Mouse (Mus musculus) ES-Bruce4 (cell line): ENCODE data around the gene Lamc3.

Source experiments
- CTCF ChIP-seq: IDR thresholded peaks from one replicate; pipeline ENCODE4 v1.8.1; 2011; ENCODE audit warnings: low read depth, low read length
- EP300 ChIP-seq: IDR thresholded peaks from 2 replicates; pipeline ENCODE4 v1.6.1; 2011; ENCODE audit warnings: low read depth, low read length; ENCODE audit not compliant: insufficient read depth
- POLR2A ChIP-seq: IDR thresholded peaks from one replicate; pipeline ENCODE4 v1.8.1; 2011; ENCODE audit warnings: low read length; ENCODE audit not compliant: insufficient read depth

DNA sequence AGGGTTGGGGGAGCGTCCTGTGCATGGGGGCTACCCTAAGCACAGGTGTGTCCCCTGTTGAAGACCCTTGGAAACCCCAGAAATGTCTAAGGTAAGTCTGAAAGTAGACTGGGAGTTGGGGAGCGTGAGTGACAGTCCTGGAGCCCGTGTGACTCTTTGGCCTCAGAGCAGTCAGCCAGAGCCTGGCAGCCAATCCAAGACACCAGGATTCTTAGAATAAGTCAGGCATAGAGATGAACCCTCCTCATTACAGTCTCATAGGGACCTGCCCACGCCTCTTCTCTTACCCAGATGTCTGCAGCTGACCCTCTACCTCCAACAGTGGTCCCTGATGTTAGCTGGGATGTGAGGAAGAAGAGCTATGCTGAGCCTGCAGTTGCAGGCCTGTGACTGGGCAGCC lies 21.8 kb upstream of the Lamc3 start:
- TF ChIP-seq CTCF (no peak), POLR2A (no peak), EP300 (no peak)
